Mouse (Mus musculus) heart, adult 8-10 months (tissue): Measurements from ENCODE around the gene Gm10644. TPM values are rescaled to one million over a fixed set of nuclear protein-coding genes. Genes with fewer than 3 reads are reported as not detected.

Source experiments
- DNase-seq: peaks from one replicate; pipeline ENCODE4 v3.0.0; 2022; ENCODE audit warnings: low spot score
- total RNA-seq, 4 experiments: library from RNA; stranded (reverse); gene quantifications; 2 replicates each; pipeline ENCODE4 v1.2.4; 2022

The Gm10644 gene
- total RNA-seq, 4 experiments from 2014 or later = 1.3 to 2.5 (median 1.9) TPM

GRCm38 (mm10) chr8:83935435-83935834 lies 19.6 kb downstream of the Gm10644 start:
- DNase-seq = no peak

GRCm38 (mm10) chr8:83934994-83935393 lies 20.0 kb downstream of the Gm10644 start:
- DNase-seq = no peak

- DNase-seq = no peak
These were observed 20.8 kb downstream of the Gm10644 start for GRCm38 (mm10) chr8:83934222-83934621.

- DNase-seq = no peak
These were observed 28.7 kb downstream of the Gm10644 start for GRCm38 (mm10) chr8:83926266-83926665.

- DNase-seq = no peak
These were observed 30.4 kb downstream of the Gm10644 start for GRCm38 (mm10) chr8:83924585-83924984.

- no peak for DNase-seq
These were observed 32.3 kb downstream of the Gm10644 start for GRCm38 (mm10) chr8:83922727-83923126.

GRCm38 (mm10) chr8:83921558-83921957 lies 33.4 kb downstream of the Gm10644 start:
- peak; percentile 80 for DNase-seq

- no peak for DNase-seq
These were observed 37.4 kb downstream of the Gm10644 start for GRCm38 (mm10) chr8:83917566-83917965.

GRCm38 (mm10) chr8:83916015-83916414 lies 39.0 kb downstream of the Gm10644 start:
- no peak for DNase-seq

- no peak for DNase-seq
These were observed 40.1 kb downstream of the Gm10644 start for GRCm38 (mm10) chr8:83914860-83915259.

- DNase-seq = no peak
These were observed 40.8 kb downstream of the Gm10644 start for GRCm38 (mm10) chr8:83914232-83914631.

- no peak for DNase-seq
These were observed 42.9 kb downstream of the Gm10644 start for GRCm38 (mm10) chr8:83911809-83912731.

GRCm38 (mm10) chr8:83909311-83909710 lies 45.7 kb downstream of the Gm10644 start:
- no peak for DNase-seq

- no peak for DNase-seq
These were observed 46.4 kb downstream of the Gm10644 start for GRCm38 (mm10) chr8:83908583-83908982.

- no peak for DNase-seq
These were observed 51.9 kb downstream of the Gm10644 start for GRCm38 (mm10) chr8:83902961-83903666.

GRCm38 (mm10) chr8:83901566-83902485 lies 53.2 kb downstream of the Gm10644 start:
- DNase-seq = no peak

GRCm38 (mm10) chr8:83900957-83901270 lies 54.1 kb downstream of the Gm10644 start:
- no peak for DNase-seq

GRCm38 (mm10) chr8:83900266-83900956 lies 54.6 kb downstream of the Gm10644 start:
- DNase-seq = no peak

- DNase-seq = peak; percentile 80
These were observed 55.4 kb downstream of the Gm10644 start, which contains the start of gene Adgrl1 for GRCm38 (mm10) chr8:83899363-83900252. Adgrl1 (plus strand) TSS chr8:83900105.

GRCm38 (mm10) chr8:83898985-83899362 lies 56.0 kb downstream of the Gm10644 start:
- DNase-seq = peak; percentile 33
